Mouse (Mus musculus): Measurements from ENCODE around the gene Dpf1. TPM values are rescaled to one million over a fixed set of nuclear protein-coding genes. Genes with fewer than 3 reads are reported as not detected.

Gene Dpf1
- total RNA-seq, 1 experiment from 2014 or later, result not detected

GRCm38 (mm10) chr7:29367166-29368003 lies 63.6 kb downstream of the Dpf1 start:
- no peak for ATAC-seq (ENCODE audit: extremely low read depth, insufficient number of reproducible peaks, low FRiP score, poor library complexity, severe bottlenecking)

Other genes with a start within 250 kb of the Dpf1 start
- 0.61 and 1.0 TPM in 2 replicates for gene Ryr1, start 178.8 kb upstream of the Dpf1 start, total RNA-seq (2017)
- 108 and 138 TPM in 2 replicates for gene Rasgrp4, start 169.1 kb upstream of the Dpf1 start, total RNA-seq (2017)
- gene Fam98c, start 147.7 kb upstream of the Dpf1 start, total RNA-seq (2017), result 23.3 and 26.8 TPM in 2 replicates
- 0.47 TPM in 1 of 2 replicates, not detected in the other for gene Ggn, start 133.7 kb upstream of the Dpf1 start, total RNA-seq (2017)
- gene Spred3, start 133.5 kb upstream of the Dpf1 start, total RNA-seq (2017), result 0.58 and 0.98 TPM in 2 replicates
- gene Psmd8, start 123.2 kb upstream of the Dpf1 start, total RNA-seq (2017), result 122 and 123 TPM in 2 replicates
- 0.98 and 3.6 TPM in 2 replicates for gene Catsperg1, start 89.9 kb upstream of the Dpf1 start, total RNA-seq (2017)
- gene Kcnk6, start 71.4 kb upstream of the Dpf1 start, total RNA-seq (2017), result 1.7 and 3.7 TPM in 2 replicates
- gene Yif1b, start 65.6 kb upstream of the Dpf1 start, total RNA-seq (2017), result 4.4 and 5.2 TPM in 2 replicates
- 2.4 and 2.8 TPM in 2 replicates for gene 2200002D01Rik, start 55.5 kb upstream of the Dpf1 start, total RNA-seq (2017)
- 14.1 and 14.3 TPM in 2 replicates for gene Spint2, start 22.0 kb upstream of the Dpf1 start, total RNA-seq (2017)
- not detected in 2 replicates for gene Ppp1r14a, start 14.6 kb upstream of the Dpf1 start, total RNA-seq (2017)
- 8.1 and 10.8 TPM in 2 replicates for gene Sipa1l3, start 214.7 kb downstream of the Dpf1 start, total RNA-seq (2017)